Mouse (Mus musculus) retina, embryonic 14.5 days (tissue): ENCODE measurements around the gene Nav2.

ENCODE experiments used
- DNase-seq: peaks from one replicate; pipeline ENCODE4 v3.0.0-alpha.2; 2015; ENCODE audit warnings: low spot score

Nav2 gene

DNA sequence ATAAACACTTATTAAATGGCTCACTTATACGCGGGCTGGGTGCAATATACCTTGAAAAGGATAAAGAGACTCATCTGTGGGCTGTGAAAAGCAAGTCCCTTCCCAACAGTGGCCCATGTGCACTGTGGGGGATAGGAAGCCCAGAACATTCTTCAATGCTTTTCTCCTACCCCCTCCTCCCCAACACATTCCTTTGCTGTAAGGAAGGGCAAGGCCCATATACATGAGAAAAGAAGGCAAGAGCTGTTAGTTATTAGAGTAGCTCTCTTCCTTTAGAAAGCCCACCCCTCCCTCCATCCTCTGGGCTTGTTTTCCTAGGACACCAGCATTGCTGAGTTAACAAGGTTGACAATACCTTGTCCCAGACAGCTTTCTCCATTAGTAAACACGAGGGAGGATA lies 540.1 kb downstream of the Nav2 start:
- no peak for DNase-seq

DNA sequence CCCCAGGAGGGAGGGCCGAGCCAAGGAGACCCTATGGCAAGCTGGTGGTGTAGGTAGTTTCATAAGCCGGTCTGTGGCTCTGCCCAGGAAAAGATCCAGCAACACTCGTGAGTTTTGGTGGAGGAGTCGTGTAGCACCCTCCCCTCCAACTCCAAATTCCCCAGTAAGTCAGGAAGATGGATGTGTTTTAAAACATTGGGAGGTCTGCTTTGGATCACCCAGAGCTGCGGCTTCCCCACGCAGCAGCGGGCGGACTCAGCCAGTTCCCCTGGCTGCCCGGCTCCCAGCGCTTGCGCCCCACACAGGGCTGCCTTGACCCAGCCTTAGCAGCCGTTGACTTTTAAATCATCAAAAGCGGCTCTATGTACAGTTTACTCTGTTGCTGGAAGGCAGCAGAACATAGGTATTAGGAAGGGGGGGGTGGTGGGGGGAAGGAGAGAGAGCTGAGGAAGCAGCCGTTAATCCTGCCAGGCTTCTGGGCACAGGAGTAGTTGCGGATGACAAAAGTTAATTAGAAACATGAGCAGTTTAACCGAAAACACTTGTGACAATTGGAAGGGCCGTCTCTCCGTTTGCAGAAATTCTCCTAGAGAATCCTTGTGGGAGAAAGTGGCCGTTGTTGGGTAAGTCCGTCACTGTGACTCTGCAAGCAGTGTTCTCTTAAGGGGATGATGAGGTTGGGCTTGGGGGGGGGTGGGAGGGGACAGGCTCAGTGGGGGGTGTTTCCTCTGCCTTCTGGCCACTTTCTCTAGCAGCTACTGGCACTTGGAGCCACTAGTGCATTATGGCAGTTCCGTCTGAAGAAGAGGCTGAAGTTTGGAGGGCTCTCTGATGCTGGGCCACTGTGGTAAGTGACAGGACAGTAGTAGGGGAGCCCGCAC lies 542.0 kb downstream of the Nav2 start:
- peak; percentile 49 for DNase-seq

GRCm38 (mm10) chr7:49451240-49451639 lies 542.7 kb downstream of the Nav2 start:
- DNase-seq, result no peak

- no peak for DNase-seq
These were observed 543.8 kb downstream of the Nav2 start for GRCm38 (mm10) chr7:49452274-49452673.

GRCm38 (mm10) chr7:49454601-49455000 lies 546.1 kb downstream of the Nav2 start:
- DNase-seq, result no peak

- peak; percentile 72 for DNase-seq
These were observed 547.6 kb downstream of the Nav2 start for GRCm38 (mm10) chr7:49456148-49456547.

DNA sequence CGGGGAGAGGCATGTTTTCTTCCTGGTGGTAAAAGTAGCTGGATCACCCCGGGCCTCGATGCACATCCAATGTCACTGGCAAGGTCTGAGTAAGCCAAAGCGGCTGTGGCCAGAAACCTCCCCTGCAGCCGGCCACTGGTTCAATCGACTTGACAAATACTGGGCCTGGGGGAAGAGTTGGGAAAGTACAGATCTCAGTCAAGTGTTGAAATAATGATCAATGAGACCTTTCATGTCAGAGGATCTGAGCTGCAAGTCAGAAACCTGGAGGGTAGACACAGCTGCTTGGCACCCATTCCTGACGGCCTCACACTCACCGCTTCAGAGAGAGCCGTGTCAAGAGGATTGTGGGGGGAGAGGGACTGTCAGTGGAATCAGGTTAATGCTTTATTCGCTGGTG lies 548.9 kb downstream of the Nav2 start:
- DNase-seq, result no peak

DNA sequence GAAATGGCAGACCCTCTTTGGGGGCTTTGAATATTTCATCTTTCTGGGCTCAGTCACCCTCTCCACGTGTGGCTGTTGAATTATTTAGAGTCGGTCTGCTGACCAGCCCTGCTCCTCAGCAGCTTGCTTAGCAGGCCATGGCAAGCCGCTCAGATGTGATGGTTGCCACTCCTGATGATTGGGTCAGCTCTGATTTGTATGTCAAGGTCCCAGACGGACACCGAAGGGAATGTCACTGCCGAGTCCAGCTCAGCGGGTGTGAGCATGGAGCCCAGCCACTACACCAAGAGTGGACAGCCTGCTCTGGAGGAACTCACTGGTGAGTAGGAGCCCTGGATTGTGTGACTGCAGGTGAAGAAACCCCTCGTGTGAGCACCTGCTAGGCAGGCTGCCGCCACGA lies 549.4 kb downstream of the Nav2 start:
- no peak for DNase-seq

- no peak for DNase-seq
These were observed 553.9 kb downstream of the Nav2 start for GRCm38 (mm10) chr7:49462328-49462811.

DNA sequence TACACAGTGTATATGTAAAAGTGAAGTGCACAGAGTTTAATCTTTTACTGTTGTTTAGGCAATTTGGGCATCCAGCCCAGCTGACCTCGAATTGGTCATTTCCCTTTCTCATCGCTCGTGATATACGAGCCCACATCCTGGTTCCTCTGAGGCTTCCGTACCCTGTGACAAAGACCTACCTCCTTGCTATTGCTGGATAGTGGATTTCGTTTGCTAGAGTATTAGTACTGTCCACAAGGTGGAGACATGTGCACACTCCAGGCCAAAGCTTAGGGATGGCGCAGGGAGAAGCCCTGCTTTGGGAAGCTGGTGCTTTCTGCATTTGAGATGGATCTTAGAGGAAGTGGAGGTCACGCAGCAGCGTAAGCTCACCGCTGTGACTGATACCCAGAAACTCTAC lies 559.3 kb downstream of the Nav2 start:
- DNase-seq, result peak; percentile 64

DNA sequence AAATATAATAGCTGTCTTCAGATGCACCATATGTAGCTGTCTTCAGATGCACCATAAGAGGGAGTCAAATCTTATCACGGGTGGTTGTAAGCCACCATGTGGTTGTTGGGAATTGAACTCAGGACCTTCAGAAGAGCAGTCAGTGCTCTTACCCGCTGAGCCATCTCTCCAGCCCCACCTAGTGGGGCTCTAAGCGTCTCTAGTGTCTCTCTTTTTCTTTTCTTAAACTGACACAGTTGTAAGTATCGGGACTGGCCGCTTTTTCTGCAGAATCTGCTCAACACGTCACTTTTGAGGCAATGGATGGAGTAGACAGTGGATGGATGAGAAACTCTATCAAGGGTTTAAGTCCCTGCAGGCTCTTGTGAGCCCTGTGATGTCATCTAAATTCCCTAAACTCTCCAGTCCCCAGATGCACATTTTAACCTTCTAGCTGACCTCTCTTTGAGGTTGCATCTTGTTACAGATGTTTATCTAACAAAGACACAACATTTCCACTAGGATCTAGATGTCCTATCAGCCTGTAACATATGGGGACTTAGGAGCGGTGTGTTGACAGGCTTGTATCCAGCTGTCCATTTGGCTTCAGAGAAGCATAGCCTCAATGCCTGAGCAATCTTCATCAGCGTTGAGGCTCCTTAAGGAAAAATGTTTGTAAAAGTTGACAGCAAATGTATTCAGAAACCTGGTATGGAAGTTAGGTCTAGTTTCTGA lies 560.1 kb downstream of the Nav2 start:
- no peak for DNase-seq

GRCm38 (mm10) chr7:49471278-49471677 lies 562.8 kb downstream of the Nav2 start:
- DNase-seq, result peak; percentile 79

- no peak for DNase-seq
These were observed 566.8 kb downstream of the Nav2 start for GRCm38 (mm10) chr7:49475282-49475681.

DNA sequence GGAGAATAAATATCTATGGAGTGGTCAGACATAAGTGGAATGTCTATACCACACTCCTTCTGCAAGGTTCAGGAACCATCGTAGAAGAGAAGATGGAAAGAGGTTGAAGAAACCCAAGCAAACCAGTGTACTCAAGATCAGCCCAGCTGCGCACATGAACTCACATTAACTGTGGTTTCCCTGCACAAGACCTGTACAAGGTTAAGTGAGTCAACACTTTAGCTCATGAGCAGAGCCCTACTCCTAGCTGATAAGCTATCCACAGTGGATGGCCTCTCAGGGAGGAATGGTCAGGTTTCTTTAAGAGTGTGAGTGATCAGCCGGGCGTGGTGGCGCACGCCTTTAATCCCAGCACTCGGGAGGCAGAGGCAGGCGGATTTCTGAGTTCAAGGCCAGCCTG lies 567.6 kb downstream of the Nav2 start:
- no peak for DNase-seq

DNA sequence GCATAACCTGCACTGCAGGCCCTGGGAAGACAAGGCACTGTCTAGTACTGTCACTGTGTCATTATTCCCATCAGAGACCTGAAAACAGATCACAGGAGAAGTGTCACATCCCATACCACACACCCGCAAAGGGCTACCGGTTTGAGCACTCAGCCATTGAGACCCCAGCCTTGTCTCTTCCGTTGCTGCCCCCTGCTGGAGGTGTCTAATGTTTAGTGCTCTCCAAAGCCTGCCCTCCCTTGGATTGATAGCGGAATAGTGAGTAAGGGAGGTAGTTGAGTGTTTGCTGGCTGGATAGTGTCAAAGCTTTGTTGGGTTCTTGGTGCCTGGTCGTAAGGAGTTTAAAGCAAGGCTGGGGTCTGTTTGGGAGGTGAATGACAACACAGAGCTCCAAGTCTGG lies 568.1 kb downstream of the Nav2 start:
- DNase-seq, result peak; percentile 49

- no peak for DNase-seq
These were observed 568.8 kb downstream of the Nav2 start for GRCm38 (mm10) chr7:49477076-49477975.

DNA sequence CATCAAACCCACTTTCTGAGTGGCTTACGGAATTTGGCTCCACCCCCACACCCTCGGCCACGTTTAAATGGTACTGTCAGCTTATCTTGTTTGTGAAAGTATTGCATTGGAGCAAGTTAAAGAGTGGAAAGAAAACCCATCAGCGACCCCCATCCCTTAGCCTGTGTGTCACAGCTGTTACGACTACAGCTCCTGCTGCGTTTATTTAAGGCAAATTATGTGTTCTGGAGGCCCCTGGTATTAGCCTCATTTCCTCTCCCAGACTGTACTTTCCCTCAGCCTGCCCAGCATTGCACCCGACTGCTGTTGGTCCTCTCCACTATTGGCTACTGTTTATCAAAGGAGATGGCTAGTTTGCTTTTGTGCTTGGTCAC lies 569.4 kb downstream of the Nav2 start:
- DNase-seq, result no peak

- DNase-seq, result no peak
These were observed 570.4 kb downstream of the Nav2 start for GRCm38 (mm10) chr7:49478886-49479285.

- DNase-seq, result no peak
These were observed 572.4 kb downstream of the Nav2 start for GRCm38 (mm10) chr7:49480962-49481361.

DNA sequence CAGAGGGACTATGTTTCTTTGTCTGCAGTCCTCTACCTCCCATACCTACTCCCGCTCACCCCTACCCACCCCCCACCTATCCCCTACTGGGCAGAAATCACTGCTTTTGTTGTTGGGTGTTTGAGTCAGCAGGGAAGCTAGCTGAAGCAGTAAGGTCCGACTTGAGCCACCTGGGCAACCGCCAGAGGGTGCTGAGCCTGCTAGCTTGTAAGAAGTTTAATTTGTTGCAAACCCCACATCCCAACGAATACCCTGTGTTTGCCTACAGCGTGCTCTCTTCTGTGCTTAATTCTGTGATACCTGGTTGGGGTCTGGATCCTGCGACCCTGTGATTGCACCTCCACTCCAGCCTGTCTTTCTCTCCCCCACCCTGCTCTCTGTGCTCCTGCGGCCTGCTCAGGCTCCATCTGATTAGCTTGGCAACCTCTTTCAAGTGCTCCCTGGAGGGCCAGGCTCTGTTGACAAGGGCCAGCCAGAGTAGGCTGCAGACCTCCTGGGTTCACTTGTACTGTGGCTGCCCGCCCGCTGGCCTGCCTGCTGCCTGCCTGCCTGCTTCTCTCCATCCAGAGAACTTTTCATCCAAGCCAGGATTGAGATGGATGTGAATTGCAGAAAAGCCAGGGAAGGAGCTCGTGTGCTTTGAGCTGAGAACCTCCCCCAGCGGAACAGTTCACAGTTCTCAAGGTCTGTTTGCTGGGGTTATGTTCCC lies 575.7 kb downstream of the Nav2 start:
- no peak for DNase-seq

GRCm38 (mm10) chr7:49485292-49485847 lies 576.9 kb downstream of the Nav2 start:
- DNase-seq, result no peak
